Mouse (Mus musculus): Measurements from ENCODE around the gene Mtmr12.

- TF ChIP-seq HCFC1 (IDR thresholded peaks at IDR 0.05; ENCODE audit: low read depth, low read length) (no peak), CTCF (IDR thresholded peaks at IDR 0.05 in 2 of 3, conservative IDR thresholded peaks at IDR 0.05 in 1 of 3; ENCODE audit: control insufficient read depth in 1 of 3, insufficient read depth in 1 of 3, low read depth in 2 of 3, low read length in 3 of 3, poor library complexity in 1 of 3, severe bottlenecking in 1 of 3) (no peak), POLR2A (IDR thresholded peaks at IDR 0.05; ENCODE audit: control insufficient read depth in 1 of 2, insufficient read depth in 1 of 2, low read depth in 1 of 2, low read length in 2 of 2, poor library complexity in 1 of 2) (no peak)
These were observed 22.1 kb downstream of the Mtmr12 start for GRCm38 (mm10) chr15:12226908-12227307.

Measured in MEL (cell line).